Mouse (Mus musculus): ENCODE results near the gene Coasy.

DNA sequence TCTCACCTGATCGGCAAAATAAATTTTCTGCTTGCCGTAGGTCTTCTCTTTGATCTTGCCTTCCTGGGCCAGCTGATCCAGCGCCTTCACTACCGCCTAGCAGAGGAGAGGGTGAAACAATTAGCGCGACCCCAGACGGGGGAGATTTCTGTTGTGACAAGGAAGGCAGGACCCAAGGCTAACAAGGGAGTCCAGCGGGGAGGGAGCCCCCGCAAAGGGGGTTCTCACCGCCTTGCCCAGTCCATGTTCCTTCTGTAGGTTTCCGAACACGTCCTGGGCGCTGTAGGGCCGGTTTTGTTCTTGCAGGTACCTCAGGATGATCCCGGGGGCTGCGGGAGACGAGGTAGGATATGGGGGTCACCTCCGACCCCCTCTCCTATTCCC is 12.6 kb downstream of the Coasy start:
- TF ChIP-seq POLR2A (IDR thresholded peaks at IDR 0.05; ENCODE audit: extremely low read depth, insufficient read depth, low read length): no peak
- TF ChIP-seq CTCF (IDR thresholded peaks at IDR 0.05; ENCODE audit: extremely low read depth, insufficient read depth, low read length): no peak
